Mouse (Mus musculus) kidney, adult 2 months (tissue): Measurements from ENCODE around the gene Sik2.

Experiments
- CTCF ChIP-seq: fragments of 200-500 bp; conservative IDR thresholded peaks from 2 replicates; pipeline ENCODE4 v1.5.1; 2011; ENCODE audit warnings: low read depth, mild to moderate bottlenecking, control low read depth, low read length, moderate library complexity, mixed read lengths; ENCODE audit not compliant: insufficient read depth, insufficient read length
- POLR2A ChIP-seq: fragments of 200-500 bp; IDR thresholded peaks from one replicate; pipeline ENCODE4 v1.6.1; 2011; ENCODE audit warnings: low read depth, low read length, control low read depth

DNA sequence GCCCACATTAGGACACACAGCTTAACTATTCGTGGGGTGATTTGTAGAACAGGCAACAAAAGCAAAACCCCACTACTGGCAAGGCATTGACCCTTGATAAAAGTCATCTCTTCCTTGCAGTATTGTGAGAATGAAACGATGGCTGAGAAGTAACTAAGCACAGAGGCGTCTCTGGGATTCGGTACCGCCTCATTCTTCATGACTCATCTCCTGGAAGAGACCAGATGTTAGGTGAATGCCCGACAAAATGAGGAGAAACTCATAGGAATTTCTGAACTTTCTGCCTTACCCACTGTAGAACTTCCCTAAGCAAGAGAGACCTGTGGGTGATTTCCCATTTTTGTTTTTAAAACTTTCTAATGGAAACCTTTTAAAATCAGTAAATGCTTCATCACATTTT lies 33.3 kb upstream of the Sik2 start:
- no peak for TF ChIP-seq CTCF
- no peak for TF ChIP-seq POLR2A
